Mouse (Mus musculus): ENCODE data around the gene Chrna9.

DNA sequence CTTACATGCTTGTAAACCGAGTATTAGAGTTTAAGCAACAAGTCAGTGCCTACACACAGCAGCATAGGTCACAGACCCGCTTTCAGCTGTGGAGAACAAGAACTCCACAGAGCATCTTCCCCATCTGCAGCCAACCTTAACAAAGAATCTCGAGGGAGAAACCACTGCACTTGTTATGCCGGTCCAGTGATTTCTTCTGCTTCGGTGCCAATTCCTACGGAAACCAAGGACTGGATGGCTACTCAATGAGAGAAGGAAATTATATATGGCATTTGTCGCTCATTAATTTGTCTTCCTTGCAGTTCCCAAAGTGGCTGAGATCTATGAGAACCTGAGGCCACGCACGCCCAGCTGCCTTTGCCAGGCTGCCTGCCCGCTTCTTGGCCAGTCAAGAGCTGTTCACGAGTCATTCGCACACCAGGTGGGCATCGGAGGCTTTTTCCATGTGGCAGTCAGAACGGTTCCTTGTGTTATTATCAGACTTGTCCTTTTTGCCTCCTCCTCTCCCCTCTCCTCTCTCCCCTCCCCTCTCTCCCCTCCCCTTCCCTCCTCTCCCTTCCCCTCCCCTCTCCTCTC is 43.4 kb upstream of the Chrna9 start:
- TF ChIP-seq CTCF (IDR thresholded peaks at IDR 0.05; ENCODE audit: low read depth, low read length) (no peak), POLR2A (IDR thresholded peaks at IDR 0.05; ENCODE audit: borderline replicate concordance, low read depth, low read length) (no peak)

All from bone marrow macrophage, adult 2 months (primary cell).